Mouse (Mus musculus): Measurements from ENCODE around the gene Abca7. TPM values are rescaled to one million over a fixed set of nuclear protein-coding genes. Genes with fewer than 3 reads are reported as not detected.

Gene Abca7
- polyA plus RNA-seq, 1 experiment from 2014 or later, result 2.2 TPM

GRCm38 (mm10) chr10:80056976-80057682, 60.8 kb downstream of the Abca7 start:
- Histone ChIP-seq H3K27me3 (replicated peaks; ENCODE audit: control insufficient read depth, insufficient read depth, low read length) (no peaks in the 10 kb centered on the region), H3K4me3 (ENCODE audit: low read depth, low read length) (no peak overlapping the region), H3K4me2 (replicated peaks; ENCODE audit: low read depth) (no peak overlapping the region), H3K9ac (ENCODE audit: low read depth, low read length) (0 out of 2 replicates have a peak overlapping the region, but pooled peaks have one; percentile 13), H3K9me3 (ENCODE audit: control insufficient read depth) (no peaks in the 10 kb centered on the region), H3K36me3 (ENCODE audit: control insufficient read depth, insufficient read depth) (peaks cover 62% of the 10 kb centered on the region), H3K4me1 (replicated peaks; ENCODE audit: control insufficient read depth, insufficient read depth, low read length) (no peaks in the 10 kb centered on the region), H3K27ac (ENCODE audit: low read depth, low read length) (peak overlapping the region; percentile 99)
- 92% methylated on average over 27 of the region's 27 CpGs for WGBS
- TF ChIP-seq CTCF (IDR thresholded peaks at IDR 0.05; ENCODE audit: low read depth), result no peak
- no peak for ATAC-seq

DNA sequence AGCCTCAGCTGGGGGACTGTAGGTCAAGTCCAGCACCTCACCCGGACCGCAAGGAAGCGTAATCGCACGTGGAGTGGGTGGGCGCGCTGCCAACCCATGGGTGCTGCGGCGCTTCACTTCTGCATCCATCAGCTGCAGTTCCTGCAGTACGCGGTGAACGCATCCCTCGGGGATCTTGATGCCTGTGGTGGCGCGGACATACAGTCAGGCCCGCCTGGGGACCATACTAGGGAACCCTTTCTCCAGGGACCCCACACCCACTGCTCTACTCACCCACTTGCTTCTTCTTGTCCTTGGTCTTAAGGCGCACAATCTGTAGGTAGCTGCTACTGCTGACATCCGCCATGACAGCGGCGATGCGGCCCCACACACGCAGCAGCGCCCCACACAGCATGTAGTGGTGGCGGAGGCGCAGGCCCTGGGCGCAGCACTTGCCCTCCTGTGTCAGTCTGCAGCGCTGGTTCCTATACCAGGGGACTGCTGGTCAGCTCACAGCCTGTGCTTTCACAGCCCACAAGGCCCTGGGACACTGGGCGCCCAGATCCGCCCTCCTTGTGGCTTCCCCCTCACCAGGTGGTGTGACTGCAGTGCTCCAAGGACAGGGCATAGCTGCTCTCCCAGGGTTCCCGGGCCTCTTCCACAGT, 61.5 kb downstream of the Abca7 start:
- Histone ChIP-seq H3K4me1 (replicated peaks; ENCODE audit: control insufficient read depth, insufficient read depth, low read length) (no peaks in the 10 kb centered on the region), H3K27ac (ENCODE audit: low read depth, low read length) (peak overlapping the region; percentile 99), H3K4me3 (ENCODE audit: low read depth, low read length) (no peak overlapping the region), H3K9me3 (ENCODE audit: control insufficient read depth) (no peaks in the 10 kb centered on the region), H3K4me2 (replicated peaks; ENCODE audit: low read depth) (no peak overlapping the region), H3K27me3 (replicated peaks; ENCODE audit: control insufficient read depth, insufficient read depth, low read length) (no peaks in the 10 kb centered on the region), H3K9ac (ENCODE audit: low read depth, low read length) (0 out of 2 replicates have a peak overlapping the region, but pooled peaks have one; percentile 13), H3K36me3 (ENCODE audit: control insufficient read depth, insufficient read depth) (peaks cover 68% of the 10 kb centered on the region)
- 80% methylated on average over 30 of the region's 30 CpGs for WGBS
- ATAC-seq, result no peak
- no peak for TF ChIP-seq CTCF (IDR thresholded peaks at IDR 0.05; ENCODE audit: low read depth)

GRCm38 (mm10) chr10:80063104-80063503, 66.8 kb downstream of the Abca7 start:
- no peaks in the 10 kb centered on the region for H3K4me1 ChIP-seq (replicated peaks; ENCODE audit: control insufficient read depth, insufficient read depth, low read length)
- no peak overlapping the region for H3K27ac ChIP-seq (ENCODE audit: low read depth, low read length)
- H3K4me3 ChIP-seq (ENCODE audit: low read depth, low read length), result no peak overlapping the region
- H3K4me2 ChIP-seq (replicated peaks; ENCODE audit: low read depth), result no peak overlapping the region
- no peaks in the 10 kb centered on the region for H3K27me3 ChIP-seq (replicated peaks; ENCODE audit: control insufficient read depth, insufficient read depth, low read length)
- 94% methylated on average over 5 of the region's 5 CpGs for WGBS
- no peak for ATAC-seq
- TF ChIP-seq CTCF (IDR thresholded peaks at IDR 0.05; ENCODE audit: low read depth), result no peak
- no peak overlapping the region for H3K9ac ChIP-seq (ENCODE audit: low read depth, low read length)
- peaks cover 91% of the 10 kb centered on the region for H3K36me3 ChIP-seq (ENCODE audit: control insufficient read depth, insufficient read depth)
- H3K9me3 ChIP-seq (ENCODE audit: control insufficient read depth), result no peaks in the 10 kb centered on the region

DNA sequence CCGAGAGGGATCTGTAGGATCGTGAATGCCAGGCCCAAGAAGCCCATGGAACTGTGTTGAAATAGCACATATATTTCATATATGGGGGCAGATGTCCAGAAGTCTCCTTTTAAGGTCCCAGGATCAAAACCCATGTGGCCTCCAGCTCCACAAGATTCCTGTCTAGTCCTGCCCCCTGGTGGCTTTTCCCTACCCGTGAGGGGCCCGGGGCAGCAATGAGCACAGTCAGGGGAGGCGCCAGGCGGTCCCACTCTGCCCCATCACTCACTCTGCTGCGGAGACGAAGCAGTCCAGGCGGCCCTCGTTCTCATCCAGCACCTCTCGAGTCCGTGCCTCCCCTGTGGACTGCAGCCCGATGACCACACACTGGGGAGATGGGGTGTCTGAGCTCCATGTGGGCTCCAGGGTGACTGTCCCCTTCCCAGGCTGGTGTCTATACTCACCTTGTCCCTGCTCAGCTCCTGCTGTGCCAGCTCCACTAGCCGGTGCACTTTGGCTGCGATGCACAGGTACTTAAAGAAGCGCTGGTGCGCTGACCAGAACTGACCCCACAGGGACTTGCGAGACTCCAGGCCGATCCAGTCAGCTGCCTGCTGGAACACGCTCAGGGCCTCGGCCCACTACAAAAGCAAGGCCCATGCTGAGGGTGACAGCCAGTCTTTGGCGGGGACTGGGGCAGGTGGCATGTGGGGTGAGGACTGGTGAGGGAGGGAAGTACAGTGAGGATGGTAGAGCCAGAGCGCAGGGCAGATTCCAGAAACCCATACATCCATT, 67.8 kb downstream of the Abca7 start:
- Histone ChIP-seq H3K9me3 (ENCODE audit: control insufficient read depth) (no peaks in the 10 kb centered on the region), H3K4me3 (ENCODE audit: low read depth, low read length) (no peak overlapping the region), H3K27ac (ENCODE audit: low read depth, low read length) (no peak overlapping the region), H3K36me3 (ENCODE audit: control insufficient read depth, insufficient read depth) (peaks cover 91% of the 10 kb centered on the region), H3K9ac (ENCODE audit: low read depth, low read length) (no peak overlapping the region), H3K4me2 (replicated peaks; ENCODE audit: low read depth) (no peak overlapping the region), H3K27me3 (replicated peaks; ENCODE audit: control insufficient read depth, insufficient read depth, low read length) (no peaks in the 10 kb centered on the region), H3K4me1 (replicated peaks; ENCODE audit: control insufficient read depth, insufficient read depth, low read length) (no peaks in the 10 kb centered on the region)
- ATAC-seq, result no peak
- TF ChIP-seq CTCF (IDR thresholded peaks at IDR 0.05; ENCODE audit: low read depth), result peak; percentile 42
- 79% methylated on average over 23 of the region's 23 CpGs for WGBS

Other genes starting within 250 kb of the Abca7 start
- 18.7 and 20.1 TPM in 2 replicates for gene Polrmt, start 249.9 kb upstream of the Abca7 start, polyA plus RNA-seq (2015; fragmentation: Nextera tagmentation; extraction: Ambion mirVana)
- 0.13 TPM in 1 of 2 replicates, not detected in the other for gene Fgf22, start 241.4 kb upstream of the Abca7 start, polyA plus RNA-seq (2015; fragmentation: Nextera tagmentation; extraction: Ambion mirVana)
- 41.2 and 43.5 TPM in 2 replicates for gene Rnf126, start 229.5 kb upstream of the Abca7 start, polyA plus RNA-seq (2015; fragmentation: Nextera tagmentation; extraction: Ambion mirVana)
- gene Fstl3, start 219.2 kb upstream of the Abca7 start, polyA plus RNA-seq (2015; fragmentation: Nextera tagmentation; extraction: Ambion mirVana), result 7.3 and 8.9 TPM in 2 replicates
- 0.07 TPM in 1 of 2 replicates, not detected in the other for gene Prss57, start 205.5 kb upstream of the Abca7 start, polyA plus RNA-seq (2015; fragmentation: Nextera tagmentation; extraction: Ambion mirVana)
- gene Palm, start 202.9 kb upstream of the Abca7 start, polyA plus RNA-seq (2015; fragmentation: Nextera tagmentation; extraction: Ambion mirVana), result 19.9 and 21.1 TPM in 2 replicates
- 254 and 255 TPM in 2 replicates for gene Misp, start 175.5 kb upstream of the Abca7 start, polyA plus RNA-seq (2015; fragmentation: Nextera tagmentation; extraction: Ambion mirVana)
- gene Ptbp1, start 142.1 kb upstream of the Abca7 start, polyA plus RNA-seq (2015; fragmentation: Nextera tagmentation; extraction: Ambion mirVana), result 86.9 and 92.2 TPM in 2 replicates
- 1.1 TPM in 2 replicates for gene Prtn3, start 122.0 kb upstream of the Abca7 start, polyA plus RNA-seq (2015; fragmentation: Nextera tagmentation; extraction: Ambion mirVana)
- gene Plppr3, start 121.9 kb upstream of the Abca7 start, polyA plus RNA-seq (2015; fragmentation: Nextera tagmentation; extraction: Ambion mirVana), result 6.2 and 7.2 TPM in 2 replicates
- gene Elane, start 110.2 kb upstream of the Abca7 start, polyA plus RNA-seq (2015; fragmentation: Nextera tagmentation; extraction: Ambion mirVana), result not detected in 2 replicates
- not detected in 2 replicates for gene Cfd, start 105.6 kb upstream of the Abca7 start, polyA plus RNA-seq (2015; fragmentation: Nextera tagmentation; extraction: Ambion mirVana)
- gene Med16, start 87.6 kb upstream of the Abca7 start, polyA plus RNA-seq (2015; fragmentation: Nextera tagmentation; extraction: Ambion mirVana), result 17.0 and 17.8 TPM in 2 replicates
- 2.9 and 17.9 TPM in 2 replicates for gene Gm26602, start 85.6 kb upstream of the Abca7 start, polyA plus RNA-seq (2015; fragmentation: Nextera tagmentation; extraction: Ambion mirVana)
- 0.21 and 0.47 TPM in 2 replicates for gene Kiss1r, start 79.5 kb upstream of the Abca7 start, polyA plus RNA-seq (2015; fragmentation: Nextera tagmentation; extraction: Ambion mirVana)
- 62.0 and 62.8 TPM in 2 replicates for gene R3hdm4, start 75.3 kb upstream of the Abca7 start, polyA plus RNA-seq (2015; fragmentation: Nextera tagmentation; extraction: Ambion mirVana)
- 8.7 and 13.2 TPM in 2 replicates for gene Arid3a, start 69.5 kb upstream of the Abca7 start, polyA plus RNA-seq (2015; fragmentation: Nextera tagmentation; extraction: Ambion mirVana)
- gene Wdr18, start 36.3 kb upstream of the Abca7 start, polyA plus RNA-seq (2015; fragmentation: Nextera tagmentation; extraction: Ambion mirVana), result 41.9 and 44.0 TPM in 2 replicates
- gene Grin3b, start 25.8 kb upstream of the Abca7 start, polyA plus RNA-seq (2015; fragmentation: Nextera tagmentation; extraction: Ambion mirVana), result 0.08 and 0.17 TPM in 2 replicates
- 24.7 and 25.3 TPM in 2 replicates for gene Tmem259, start 12.2 kb upstream of the Abca7 start, polyA plus RNA-seq (2015; fragmentation: Nextera tagmentation; extraction: Ambion mirVana)
- 109 and 117 TPM in 2 replicates for gene Cnn2, start 7.9 kb upstream of the Abca7 start, polyA plus RNA-seq (2015; fragmentation: Nextera tagmentation; extraction: Ambion mirVana)
- 1.2 and 1.3 TPM in 2 replicates for gene Arhgap45, start 20.2 kb downstream of the Abca7 start, polyA plus RNA-seq (2015; fragmentation: Nextera tagmentation; extraction: Ambion mirVana)
- 90.0 and 98.5 TPM in 2 replicates for gene Polr2e, start 43.3 kb downstream of the Abca7 start, polyA plus RNA-seq (2015; fragmentation: Nextera tagmentation; extraction: Ambion mirVana)
- gene Gpx4, start 50.7 kb downstream of the Abca7 start, polyA plus RNA-seq (2015; fragmentation: Nextera tagmentation; extraction: Ambion mirVana), result 1,519 and 1,523 TPM in 2 replicates
- 9.8 and 11.1 TPM in 2 replicates for gene Sbno2, start 109.1 kb downstream of the Abca7 start, polyA plus RNA-seq (2015; fragmentation: Nextera tagmentation; extraction: Ambion mirVana)
- 11.7 and 12.4 TPM in 2 replicates for gene Stk11, start 119.3 kb downstream of the Abca7 start, polyA plus RNA-seq (2015; fragmentation: Nextera tagmentation; extraction: Ambion mirVana)
- gene Atp5d, start 142.1 kb downstream of the Abca7 start, polyA plus RNA-seq (2015; fragmentation: Nextera tagmentation; extraction: Ambion mirVana), result 1,009 and 1,013 TPM in 2 replicates
- gene Cbarp, start 144.3 kb downstream of the Abca7 start, polyA plus RNA-seq (2015; fragmentation: Nextera tagmentation; extraction: Ambion mirVana), result 2.1 and 2.7 TPM in 2 replicates
- 18.1 and 19.5 TPM in 2 replicates for gene Midn, start 151.8 kb downstream of the Abca7 start, polyA plus RNA-seq (2015; fragmentation: Nextera tagmentation; extraction: Ambion mirVana)
- 222 and 228 TPM in 2 replicates for gene Cirbp, start 169.5 kb downstream of the Abca7 start, polyA plus RNA-seq (2015; fragmentation: Nextera tagmentation; extraction: Ambion mirVana)
- 12.7 and 13.9 TPM in 2 replicates for gene 1600002K03Rik, start 176.4 kb downstream of the Abca7 start, polyA plus RNA-seq (2015; fragmentation: Nextera tagmentation; extraction: Ambion mirVana)
- gene Efna2, start 183.0 kb downstream of the Abca7 start, polyA plus RNA-seq (2015; fragmentation: Nextera tagmentation; extraction: Ambion mirVana), result 3.5 and 3.8 TPM in 2 replicates
- 21.9 and 22.5 TPM in 2 replicates for gene Mum1, start 229.9 kb downstream of the Abca7 start, polyA plus RNA-seq (2015; fragmentation: Nextera tagmentation; extraction: Ambion mirVana)

All from intestine, postnatal 0 days (tissue).